Mouse (Mus musculus): ENCODE measurements around the gene Slc23a2. TPM values are rescaled to one million over a fixed set of nuclear protein-coding genes. Genes with fewer than 3 reads are reported as not detected.

Slc23a2 gene
- polyA plus RNA-seq, 1 experiment from 2014 or later: 25.5 TPM

DNA sequence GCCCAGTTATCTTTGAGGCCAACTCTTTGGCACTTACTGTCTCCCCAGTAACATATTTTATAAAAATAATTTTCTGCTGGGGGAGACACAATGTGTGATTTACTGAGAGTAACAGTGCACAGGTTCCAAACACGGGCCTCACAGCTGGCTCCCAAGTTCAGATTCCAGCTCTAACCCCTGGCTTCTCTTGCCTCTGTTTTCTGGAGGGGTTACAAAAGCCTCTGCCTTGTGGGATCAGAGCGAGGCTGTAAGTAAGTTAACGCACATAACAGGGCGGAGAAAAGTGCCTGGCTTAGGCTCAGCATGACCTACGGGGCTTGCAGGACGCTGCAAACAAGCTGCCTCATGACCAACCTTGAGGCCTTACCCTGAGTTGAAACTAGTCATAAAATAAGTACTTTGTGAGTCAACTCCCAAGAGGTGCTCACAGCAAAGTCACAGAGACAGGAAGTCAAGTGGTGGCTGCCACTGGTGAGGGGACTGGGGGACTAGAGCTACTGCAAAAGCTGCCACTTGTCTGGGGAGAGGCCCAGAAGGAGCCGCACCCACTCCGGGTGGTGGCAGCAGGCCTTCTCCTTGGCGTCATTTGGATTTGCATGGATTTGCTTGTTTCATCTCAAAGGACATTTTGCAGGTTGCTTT, 140.3 kb downstream of the Slc23a2 start:
- Histone ChIP-seq H3K36me3 (peaks cover 92% of the 10 kb centered on the region), H3K4me3 (no peak overlapping the region), H3K27me3 (no peaks in the 10 kb centered on the region), H3K9ac (no peak overlapping the region), H3K4me2 (no peak overlapping the region), H3K9me3 (no peaks in the 10 kb centered on the region), H3K27ac (no peak overlapping the region), H3K4me1 (replicated peaks) (no peaks in the 10 kb centered on the region)
- no peak for ATAC-seq (ENCODE audit: low FRiP score)
- WGBS: 85% methylated on average over 9 of the region's 9 CpGs

DNA sequence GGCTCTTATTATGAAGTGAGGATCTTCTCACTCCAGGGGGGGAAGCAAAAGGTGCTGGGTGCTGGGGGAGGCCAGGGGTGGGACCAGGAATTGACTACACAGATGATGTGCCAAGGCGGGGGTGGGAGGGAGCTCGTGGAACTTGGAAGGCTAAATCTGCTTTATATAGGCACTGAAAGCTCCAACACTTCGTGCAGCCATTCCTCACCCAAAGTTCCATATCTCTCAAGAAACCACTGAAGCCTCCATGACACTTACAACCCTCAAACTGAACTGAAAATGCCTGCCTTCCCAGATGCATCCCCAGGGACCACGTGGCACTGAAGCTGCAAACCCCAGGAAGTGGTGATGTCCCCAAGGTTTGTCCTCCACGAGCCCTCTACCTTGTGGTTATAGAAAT, 141.0 kb downstream of the Slc23a2 start:
- H3K4me3 ChIP-seq: no peak overlapping the region
- 89% methylated on average over 5 of the region's 5 CpGs for WGBS
- H3K36me3 ChIP-seq: peaks cover 90% of the 10 kb centered on the region
- no peak overlapping the region for H3K4me2 ChIP-seq
- no peak overlapping the region for H3K27ac ChIP-seq
- no peaks in the 10 kb centered on the region for H3K4me1 ChIP-seq (replicated peaks)
- no peaks in the 10 kb centered on the region for H3K27me3 ChIP-seq
- no peak overlapping the region for H3K9ac ChIP-seq
- no peaks in the 10 kb centered on the region for H3K9me3 ChIP-seq
- ATAC-seq (ENCODE audit: low FRiP score): no peak

Other genes starting within 250 kb of the Slc23a2 start
- 113 and 118 TPM in 2 replicates for gene Prnp, start 235.2 kb downstream of the Slc23a2 start, polyA plus RNA-seq (2015; fragmentation: Nextera tagmentation; extraction: Ambion mirVana)
- gene Prn, start 235.2 kb downstream of the Slc23a2 start, polyA plus RNA-seq (2015; fragmentation: Nextera tagmentation; extraction: Ambion mirVana): not detected in 2 replicates
- 11.8 and 13.3 TPM in 2 replicates for gene Prnd, start 194.2 kb downstream of the Slc23a2 start, polyA plus RNA-seq (2015; fragmentation: Nextera tagmentation; extraction: Ambion mirVana)
- gene Rassf2, start 114.8 kb downstream of the Slc23a2 start, polyA plus RNA-seq (2015; fragmentation: Nextera tagmentation; extraction: Ambion mirVana): 29.6 and 30.6 TPM in 2 replicates
- gene Tmem230, start 102.7 kb upstream of the Slc23a2 start, polyA plus RNA-seq (2015; fragmentation: Nextera tagmentation; extraction: Ambion mirVana): 50.4 TPM in 2 replicates
- gene Pcna, start 108.2 kb upstream of the Slc23a2 start, polyA plus RNA-seq (2015; fragmentation: Nextera tagmentation; extraction: Ambion mirVana): 115 and 119 TPM in 2 replicates
- 34.6 and 39.3 TPM in 2 replicates for gene Cds2, start 118.0 kb upstream of the Slc23a2 start, polyA plus RNA-seq (2015; fragmentation: Nextera tagmentation; extraction: Ambion mirVana)
- 1.6 and 2.4 TPM in 2 replicates for gene Prokr2, start 240.3 kb upstream of the Slc23a2 start, polyA plus RNA-seq (2015; fragmentation: Nextera tagmentation; extraction: Ambion mirVana)

Measured in hindbrain, embryonic 13.5 days (tissue).